ENCODE assay signal across 27 mouse cellular contexts in the genomic region with DNA sequence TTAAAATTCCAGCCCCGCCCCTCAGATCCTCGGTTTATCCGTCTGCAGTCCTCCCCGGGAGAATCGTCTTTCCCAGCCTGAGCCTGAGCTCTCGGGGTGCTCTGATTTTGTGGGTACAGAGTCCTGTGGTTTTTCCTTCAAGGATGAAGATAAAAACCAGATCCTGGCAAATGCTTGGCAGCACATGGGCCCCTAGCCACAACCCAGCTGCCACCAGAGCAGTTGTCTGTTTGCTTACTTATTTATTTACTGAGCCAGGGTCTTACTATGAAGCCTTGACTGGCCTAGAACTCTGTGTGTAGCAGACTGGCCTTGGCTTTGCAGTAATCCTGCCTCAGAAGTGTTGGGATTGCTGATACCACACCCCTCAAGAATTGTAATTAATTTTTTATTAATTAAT. TPM values are rescaled to one million over a fixed set of nuclear protein-coding genes. Genes with fewer than 3 reads are reported as not detected.
"Had no signal": no experiment of that assay in that cellular context is flagged by ENCODE, and none has a peak within 500 bp of the region (broad histone marks: within the 10 kb centered on the region; RNA-seq: fewer than 3 reads in every experiment).

No protein-coding gene starts in this region.

- H3K4me3 ChIP-seq: liver, embryonic 13.5 days; liver, embryonic 15.5 days; megakaryocyte, embryonic 14.5 days; midbrain, embryonic 12.5 days; neural tube, embryonic 13.5 days; neural tube, embryonic 15.5 days had no signal

- DNase-seq: liver; liver, embryonic 13.5 days; liver, postnatal 0 days; lung, postnatal 14 days; lung, postnatal 36 days; midbrain, embryonic 14.5 days; retina, postnatal 1 day; right cerebral cortex, adult 18-20 months; right cerebral cortex, postnatal 25 days; right cerebral cortex, postnatal 4 days; spleen, adult 18-20 months; thymus, adult 18-20 months; thymus, postnatal 14 days; thymus, postnatal 36 days had no signal

- ATAC-seq: liver, postnatal 0 days; midbrain, embryonic 16.5 days had no signal

- H3K36me3 ChIP-seq: liver, embryonic 13.5 days; liver, embryonic 15.5 days; midbrain, embryonic 12.5 days; neural tube, embryonic 13.5 days; neural tube, embryonic 15.5 days had no signal

- H3K9ac ChIP-seq: liver, embryonic 13.5 days; liver, embryonic 15.5 days; liver, postnatal 0 days; neural tube, embryonic 13.5 days; neural tube, embryonic 15.5 days had no signal

- H3K9me3 ChIP-seq: liver, embryonic 13.5 days; liver, embryonic 15.5 days; midbrain, embryonic 12.5 days; neural tube, embryonic 13.5 days; neural tube, embryonic 15.5 days had no signal

- H3K4me2 ChIP-seq: liver, embryonic 11.5 days; liver, embryonic 13.5 days; liver, embryonic 15.5 days; midbrain, embryonic 12.5 days; neural tube, embryonic 13.5 days; neural tube, embryonic 15.5 days had no signal

- H3K27ac ChIP-seq: liver, embryonic 13.5 days; liver, embryonic 15.5 days; macrophage; midbrain, embryonic 12.5 days; neural tube, embryonic 13.5 days; neural tube, embryonic 15.5 days had no signal

RNA-seq across cellular contexts. Expression of gene Fam131c, which starts 8.8 kb away (rescaled TPM):
- total RNA-seq: megakaryocyte progenitor cell, adult 5-6 weeks; monocyte, adult 5-6 weeks had no signal
- polyA plus RNA-seq: macrophage had no signal

RNA-seq across cellular contexts. Expression of gene Clcnka, which starts 39.3 kb away (rescaled TPM):
- total RNA-seq: megakaryocyte progenitor cell, adult 5-6 weeks; monocyte, adult 5-6 weeks had no signal
- polyA plus RNA-seq: liver, embryonic 13.5 days; liver, embryonic 15.5 days; liver, postnatal 0 days; macrophage; midbrain, embryonic 12.5 days; neural tube, embryonic 11.5 days; neural tube, embryonic 13.5 days; neural tube, embryonic 15.5 days; small intestine, adult 2 months had no signal

RNA-seq across cellular contexts. Expression of gene Clcnkb, which starts 56.6 kb away (rescaled TPM):
- total RNA-seq: megakaryocyte progenitor cell, adult 5-6 weeks; monocyte, adult 5-6 weeks had no signal
- polyA plus RNA-seq: liver, embryonic 11.5 days; liver, embryonic 13.5 days; liver, embryonic 15.5 days; liver, postnatal 0 days; macrophage; midbrain, embryonic 12.5 days; midbrain, embryonic 14.5 days; midbrain, embryonic 16.5 days; neural tube, embryonic 11.5 days; neural tube, embryonic 13.5 days; small intestine, adult 2 months; thymus, postnatal 0 days had no signal

RNA-seq across cellular contexts. Expression of gene Epha2, which starts 58.2 kb away (rescaled TPM):
- total RNA-seq: monocyte, adult 5-6 weeks had no signal
